Mouse (Mus musculus) kidney, postnatal 10 days (tissue): ENCODE results near the gene Nav3.
"Not testable (repeated sequence)": the region's sequence is repeated elsewhere in the genome, so short reads cannot be mapped to it uniquely, and the experiment has no call there.

Source experiments
- DNase-seq: peaks from one replicate; pipeline ENCODE4 v3.0.0; 2021; ENCODE audit warnings: mixed read lengths

Nav3 gene

DNA sequence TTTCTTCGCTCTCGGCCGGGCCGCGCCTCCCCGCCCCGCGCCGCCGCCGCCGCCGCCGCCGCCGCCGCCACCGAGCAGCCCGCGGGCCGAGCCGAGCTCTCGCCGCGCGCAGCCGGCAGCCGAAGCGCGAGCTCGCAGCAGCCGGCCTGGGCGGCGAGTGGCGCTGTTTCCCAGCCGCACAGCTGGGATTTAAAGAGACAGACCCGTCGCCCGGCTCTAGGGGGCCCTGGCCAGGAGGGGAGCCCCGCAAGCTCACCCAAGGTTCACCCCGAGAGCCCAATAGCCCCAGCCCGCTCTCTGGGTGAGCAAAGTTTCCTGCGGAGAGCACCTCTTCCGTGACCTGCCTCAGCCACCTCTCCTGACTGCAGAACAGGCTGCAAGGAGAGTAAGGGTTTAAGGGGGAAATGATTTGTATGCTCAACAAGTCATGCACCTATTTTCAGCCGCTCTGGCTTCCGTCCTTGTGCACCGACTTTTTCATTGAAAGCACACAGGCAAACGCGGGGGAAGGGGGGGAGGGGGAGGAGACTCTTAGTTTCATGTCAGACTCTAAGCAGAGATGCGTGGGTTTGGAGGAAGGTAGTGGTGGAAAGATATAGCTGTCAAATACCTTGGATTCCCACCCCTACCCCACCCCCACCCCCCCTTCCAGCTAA lies at the start of gene Nav3:
Gene Nav3 (minus strand): TSS at position 367 of the 656 bp plus-strand sequence.
- peak; percentile 82 for DNase-seq

GRCm38 (mm10) chr10:110485306-110485705 lies 29.3 kb upstream of the Nav3 start:
- DNase-seq = no peak

DNA sequence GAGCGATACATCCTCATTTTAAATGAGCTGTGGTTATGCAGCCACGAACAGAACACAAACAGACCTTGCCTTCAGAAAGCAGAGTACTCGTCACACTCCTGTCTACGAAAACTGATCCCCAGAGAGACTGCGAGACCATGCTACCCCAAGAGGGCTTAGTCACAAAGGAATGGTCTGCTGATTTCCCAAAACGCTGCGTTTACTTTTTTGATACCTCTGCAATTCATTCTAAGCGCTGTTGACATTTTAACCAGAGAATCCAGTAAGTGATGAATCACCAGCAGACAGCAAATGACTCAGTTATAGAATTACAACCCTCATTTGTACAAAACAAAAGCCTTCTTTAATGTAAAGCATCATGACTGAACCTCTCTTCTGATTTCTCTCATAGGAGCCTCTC lies 28.8 kb upstream of the Nav3 start:
- no peak for DNase-seq

GRCm38 (mm10) chr10:110479189-110479588 lies 23.2 kb upstream of the Nav3 start:
- no peak for DNase-seq

GRCm38 (mm10) chr10:110477689-110478314 lies 21.8 kb upstream of the Nav3 start:
- no peak for DNase-seq

DNA sequence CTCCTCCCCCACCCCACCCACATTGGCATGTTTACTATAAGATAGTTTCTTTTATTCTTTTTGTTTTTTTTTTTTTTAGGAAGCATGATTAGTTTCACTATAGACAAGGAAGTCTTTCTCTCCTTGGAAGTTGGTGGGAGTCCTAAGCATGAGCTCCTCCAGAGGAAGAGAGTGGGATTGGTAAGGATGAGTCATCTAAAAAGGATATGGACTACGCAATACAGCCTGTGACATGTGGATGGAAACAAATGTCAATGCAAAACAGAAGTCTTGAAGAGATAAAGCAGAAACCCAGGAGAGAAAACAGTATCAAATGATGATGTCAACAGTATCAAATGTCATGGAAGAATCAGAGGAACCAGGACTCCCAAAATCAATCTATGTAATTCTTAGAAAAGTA lies 18.1 kb upstream of the Nav3 start:
- no peak for DNase-seq

- no peak for DNase-seq
Measured at GRCm38 (mm10) chr10:110469445-110469844, 13.4 kb upstream of the Nav3 start.

DNA sequence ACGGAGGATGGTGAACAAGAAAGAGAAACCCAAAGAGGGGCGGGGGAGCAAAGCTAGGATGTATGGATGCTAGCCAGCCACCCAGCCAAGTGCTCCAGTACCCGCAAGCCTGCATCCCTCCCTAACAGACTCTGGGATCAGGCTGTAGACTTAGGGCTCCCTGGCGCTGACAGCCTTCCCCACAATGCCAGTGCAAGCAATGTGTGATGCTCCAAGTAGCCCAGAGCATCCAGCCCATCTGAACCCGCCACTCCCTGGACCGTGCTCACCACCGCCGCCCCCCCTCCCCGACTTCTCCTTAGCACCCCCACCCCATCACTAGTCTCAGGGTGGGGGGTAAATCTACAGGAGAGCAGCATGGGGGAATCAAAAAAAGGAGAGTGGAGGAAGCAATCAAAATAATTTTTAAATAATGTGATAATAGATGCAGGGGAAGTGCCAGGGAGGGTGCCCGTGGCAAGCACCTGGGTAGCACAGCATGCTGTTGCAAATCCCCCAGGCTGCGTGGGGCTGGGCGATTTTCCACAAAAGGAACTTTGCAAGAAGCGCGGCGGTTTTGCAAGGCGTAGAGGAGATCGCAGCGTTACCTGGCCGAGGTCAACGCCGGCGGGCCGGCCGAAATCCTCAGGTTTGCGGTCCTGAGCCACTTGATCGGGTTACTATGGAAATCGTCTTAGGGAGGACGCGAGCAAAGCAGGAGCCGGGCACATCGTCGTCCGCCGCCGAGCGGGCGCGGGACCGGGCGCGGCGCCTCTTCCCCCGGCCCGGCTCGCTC lies 754 bp downstream of the Nav3 start:
- DNase-seq = peak; percentile 8

DNA sequence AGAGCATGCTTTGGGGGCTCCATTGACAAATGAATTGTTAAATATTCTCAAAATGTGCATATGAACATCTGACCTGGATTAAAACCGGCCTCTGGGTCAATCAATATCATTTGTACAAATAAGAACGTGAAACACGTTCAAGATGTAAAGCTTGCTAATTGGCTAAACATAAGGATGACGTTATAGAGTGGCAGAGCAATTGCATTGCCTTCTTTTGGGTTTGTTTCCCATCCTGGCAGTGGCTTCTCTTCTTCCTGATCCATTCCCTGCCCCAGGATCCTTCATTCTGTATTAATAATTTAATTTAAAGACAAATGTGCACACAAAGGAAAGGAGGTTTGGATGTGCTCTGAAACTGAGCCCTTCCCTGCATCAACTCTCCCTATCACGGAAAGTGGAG lies 2.4 kb downstream of the Nav3 start:
- no peak for DNase-seq

DNA sequence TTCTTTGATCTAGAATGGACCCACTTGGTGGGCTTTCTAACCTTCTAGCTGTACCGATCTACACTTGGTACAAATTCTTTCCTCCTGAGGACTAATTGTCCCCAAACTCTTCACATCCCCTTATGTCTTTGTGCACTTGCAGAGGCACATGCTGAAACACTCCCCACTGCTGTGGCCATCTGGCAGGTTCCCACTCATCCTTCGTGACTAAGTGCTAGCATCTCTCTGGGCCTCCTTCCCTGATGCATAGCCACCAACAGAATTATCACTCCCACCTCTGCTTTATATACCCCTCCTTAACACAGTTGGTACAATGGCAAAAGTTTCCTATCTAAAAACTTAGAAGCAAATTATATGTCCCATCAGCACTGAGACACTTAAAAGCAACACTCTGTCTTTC lies 15.6 kb downstream of the Nav3 start:
- no peak for DNase-seq

DNA sequence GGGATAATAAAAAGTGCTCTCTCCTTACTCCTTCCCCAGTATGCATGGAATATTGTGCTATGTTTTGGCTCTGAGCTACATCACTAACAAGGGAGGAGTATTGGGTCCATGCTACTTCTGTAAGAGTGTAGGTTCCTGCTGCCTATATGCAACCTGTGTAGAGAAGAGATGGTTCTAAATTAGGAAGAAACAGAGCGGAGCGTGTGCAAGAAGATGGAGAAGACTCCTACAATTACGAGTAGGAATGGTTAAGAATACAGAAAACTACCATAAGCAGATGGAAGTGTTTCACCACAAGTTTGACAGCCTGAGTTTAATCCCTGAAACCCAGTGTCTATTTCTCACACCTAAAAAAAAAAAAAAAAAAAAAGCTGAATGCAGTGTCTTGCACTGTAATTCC lies 24.9 kb downstream of the Nav3 start:
- DNase-seq = no peak

DNA sequence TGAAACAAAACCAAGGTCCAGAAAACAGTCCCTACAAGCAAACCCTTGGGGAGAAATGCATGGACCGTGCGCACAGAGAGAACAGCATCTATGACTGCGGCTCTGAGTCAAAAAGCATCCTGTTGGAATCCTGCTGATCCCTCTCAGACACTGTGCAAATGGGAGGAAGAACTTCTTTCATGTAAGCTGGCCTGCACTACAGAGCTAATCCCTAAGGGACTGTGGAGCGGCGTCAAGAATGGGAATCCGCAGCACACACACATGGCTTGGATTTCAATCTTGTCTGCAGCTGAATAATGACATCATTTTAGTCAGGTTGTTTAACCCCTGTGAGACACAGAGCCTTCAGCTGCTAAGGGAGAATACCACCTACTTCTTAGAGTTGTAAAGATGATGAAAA lies 26.4 kb downstream of the Nav3 start:
- no peak for DNase-seq

DNA sequence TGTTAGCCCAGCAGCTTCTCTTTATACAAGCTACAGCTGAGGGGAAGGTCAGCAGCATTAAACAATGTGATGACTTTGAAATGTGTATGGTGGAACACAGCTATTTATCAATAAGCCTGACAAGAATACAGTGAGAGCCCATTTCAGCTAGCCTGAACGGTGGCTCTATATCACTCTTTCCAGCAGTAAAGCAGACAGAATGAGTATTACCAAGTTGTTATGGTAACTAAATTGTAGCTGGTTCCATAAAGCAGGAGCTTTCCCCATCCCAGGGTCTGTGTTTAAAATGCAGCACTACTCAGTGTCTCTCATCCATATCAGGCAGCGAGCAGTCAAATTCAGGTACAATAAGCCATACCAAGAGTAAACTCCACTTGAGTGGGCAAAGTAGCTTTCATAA lies 27.0 kb downstream of the Nav3 start:
- DNase-seq = no peak

DNA sequence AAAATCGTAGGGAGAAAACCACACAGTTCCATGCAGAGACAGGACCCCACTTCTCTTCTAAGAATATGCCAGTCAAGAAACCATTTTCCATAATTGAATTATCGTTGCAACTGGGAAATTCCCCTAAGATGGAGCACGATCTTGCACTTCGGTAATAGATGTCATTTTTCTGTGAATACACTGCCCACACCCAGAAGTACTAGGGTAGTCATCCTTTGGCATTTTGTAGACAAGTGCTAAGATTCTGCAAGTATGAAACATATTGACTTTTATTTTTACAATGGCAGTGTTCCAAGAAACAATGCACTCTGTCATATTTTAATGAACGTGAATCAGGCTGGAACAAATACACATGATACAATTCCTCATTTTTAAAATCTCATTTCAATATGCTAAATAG lies 34.5 kb downstream of the Nav3 start:
- DNase-seq = no peak

DNA sequence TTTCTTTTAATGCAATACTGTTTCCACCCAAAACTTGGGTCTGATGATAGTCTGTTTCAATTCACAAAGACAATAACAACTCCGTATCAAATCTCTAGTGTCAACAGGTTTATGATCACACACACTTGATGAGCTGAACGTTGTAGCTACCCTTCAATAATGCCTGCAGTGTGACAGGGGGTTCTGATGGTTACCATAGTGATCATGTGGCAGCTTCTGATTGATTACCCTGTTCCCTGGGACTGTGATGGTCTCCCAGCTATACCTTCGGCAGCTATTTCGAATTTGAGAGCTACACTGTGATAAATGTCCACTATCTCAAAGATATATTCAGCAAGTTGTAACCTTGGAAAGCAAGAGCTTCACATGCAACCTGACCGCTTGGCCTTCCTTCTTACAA lies 39.0 kb downstream of the Nav3 start:
- no peak for DNase-seq

GRCm38 (mm10) chr10:110415624-110416023 lies 40.4 kb downstream of the Nav3 start:
- DNase-seq = no peak

- no peak for DNase-seq
Measured at GRCm38 (mm10) chr10:110413281-110413897, 42.6 kb downstream of the Nav3 start.

GRCm38 (mm10) chr10:110402950-110403349 lies 53.1 kb downstream of the Nav3 start:
- DNase-seq = no peak

DNA sequence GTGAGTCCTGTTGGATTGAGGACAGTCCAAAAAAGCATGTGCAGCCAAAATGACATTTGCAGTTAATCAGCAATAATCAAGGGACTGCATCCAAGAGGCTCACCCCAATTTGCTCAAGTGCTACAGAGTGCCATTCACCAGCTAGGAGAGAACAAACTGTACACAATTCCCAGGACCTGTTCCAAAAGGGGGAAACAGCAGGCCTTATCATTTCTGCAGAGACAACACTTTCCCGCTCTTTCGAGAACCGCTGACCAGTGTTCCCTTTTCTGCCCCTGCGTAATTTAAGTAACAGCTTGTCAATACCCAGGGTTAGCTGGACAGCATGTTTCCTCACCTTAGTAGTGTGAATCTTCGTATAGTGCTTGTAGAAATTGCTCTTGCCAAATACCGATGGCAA lies 55.4 kb downstream of the Nav3 start:
- no peak for DNase-seq

DNA sequence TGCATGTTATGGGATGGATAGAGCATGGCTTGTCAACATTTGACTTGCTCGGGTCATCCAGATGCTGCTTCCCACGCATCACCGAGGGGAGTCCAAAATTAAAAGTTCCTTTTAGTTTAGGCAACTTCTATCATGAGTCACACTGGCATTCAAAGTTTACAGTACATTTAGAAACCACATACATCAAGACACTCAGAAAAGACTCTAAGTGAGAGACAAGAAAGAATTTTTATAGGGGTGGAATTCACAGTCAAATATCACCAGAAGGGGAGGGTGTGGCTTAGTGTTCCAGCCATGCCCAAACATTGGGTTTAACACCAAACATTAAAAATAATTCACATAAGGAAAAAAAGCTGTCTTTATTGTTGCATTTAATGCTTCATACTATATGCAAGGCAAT lies 57.4 kb downstream of the Nav3 start:
- DNase-seq = no peak

- no peak for DNase-seq
Measured at GRCm38 (mm10) chr10:110386476-110387197, 69.4 kb downstream of the Nav3 start.

- not testable (repeated sequence) for DNase-seq
Measured at GRCm38 (mm10) chr10:110383506-110384229, 72.3 kb downstream of the Nav3 start.
